ENCODE assay signal across 26 mouse cellular contexts in genomic region chrX:6537689-6538088, GRCm38 (mm10).
A peak's percentile ranks its signal among the peaks of the same experiment; 100 is the strongest.
DNase-seq lines count a peak whose midpoint lies in the region; ATAC-seq and TF ChIP-seq lines count a peak whose summit lies in the region.
"Had no signal": no experiment of that assay in that cellular context is flagged by ENCODE, and none has a peak within 500 bp of the region (broad histone marks: within the 10 kb centered on the region; RNA-seq: fewer than 3 reads in every experiment).

No protein-coding gene starts in this region.

- no peak overlapping the region for H3K27ac ChIP-seq in kidney, adult 2 months (ENCODE audit: insufficient read depth, low read depth, low read length)
- no peak overlapping the region for H3K27ac ChIP-seq in kidney, embryonic 16.5 days (ENCODE audit: low read length)
- no peak overlapping the region for H3K27ac ChIP-seq in lung, embryonic 14.5 days (ENCODE audit: low read depth)
- peak overlapping the region; percentile 70 for H3K27ac ChIP-seq in brown adipose tissue, adult 24 weeks (replicated peaks; ENCODE audit: low read depth, low read length)
- H3K27ac ChIP-seq: hindbrain, embryonic 10.5 days; midbrain, embryonic 12.5 days; neural tube, embryonic 12.5 days; stomach, embryonic 15.5 days had no signal

- no peak for TF ChIP-seq POLR2A in kidney, adult 2 months (IDR thresholded peaks at IDR 0.05; ENCODE audit: low read depth, low read length)

- TF ChIP-seq CTCF in kidney, adult 2 months (conservative IDR thresholded peaks at IDR 0.05; ENCODE audit: insufficient read depth, insufficient read length, low read depth, low read length) = no peak
- TF ChIP-seq CTCF in lung, embryonic 14.5 days (IDR thresholded peaks at IDR 0.05; ENCODE audit: low read depth) = no peak

- H3K4me2 ChIP-seq in kidney, embryonic 16.5 days (replicated peaks; ENCODE audit: low read depth, low read length) = no peak overlapping the region
- H3K4me2 ChIP-seq in lung, embryonic 14.5 days = no peak overlapping the region
- H3K4me2 ChIP-seq: midbrain, embryonic 12.5 days; neural tube, embryonic 12.5 days; stomach, embryonic 15.5 days had no signal

- ATAC-seq in kidney, embryonic 16.5 days (ENCODE audit: low FRiP score, low TSS enrichment) = no peak
- ATAC-seq in lung, embryonic 14.5 days (ENCODE audit: insufficient read depth) = no peak
- ATAC-seq: forebrain, embryonic 16.5 days; hindbrain, embryonic 16.5 days had no signal

- H3K4me3 ChIP-seq in kidney, adult 2 months (ENCODE audit: insufficient read depth, low read depth, low read length) = no peak overlapping the region
- no peak overlapping the region for H3K4me3 ChIP-seq in kidney, embryonic 16.5 days (ENCODE audit: low read length)
- H3K4me3 ChIP-seq in lung, embryonic 14.5 days (ENCODE audit: low read depth, low read length) = no peak overlapping the region
- H3K4me3 ChIP-seq in brown adipose tissue, adult 24 weeks (ENCODE audit: insufficient read depth, low read depth, low read length) = no peak overlapping the region
- H3K4me3 ChIP-seq: erythroblast, embryonic 14.5 days; hindbrain, embryonic 10.5 days; megakaryocyte, embryonic 14.5 days; midbrain, embryonic 12.5 days; myocyte; neural tube, embryonic 12.5 days; stomach, embryonic 15.5 days had no signal

- WGBS in kidney, adult 2 months = 30% methylated on average over 2 of the region's 2 CpGs
- WGBS in kidney, embryonic 16.5 days = 65% methylated on average over 2 of the region's 2 CpGs
- 61% methylated on average over 2 of the region's 2 CpGs for WGBS in lung, embryonic 14.5 days

- no peaks in the 10 kb centered on the region for H3K36me3 ChIP-seq in kidney, adult 2 months (ENCODE audit: control insufficient read depth, insufficient read depth, low read length)
- H3K36me3 ChIP-seq in kidney, embryonic 16.5 days (ENCODE audit: insufficient read depth, low read length) = no peaks in the 10 kb centered on the region
- no peaks in the 10 kb centered on the region for H3K36me3 ChIP-seq in lung, embryonic 14.5 days (ENCODE audit: insufficient read depth)
- H3K36me3 ChIP-seq: G1E; hindbrain, embryonic 10.5 days; midbrain, embryonic 12.5 days; neural tube, embryonic 12.5 days; stomach, embryonic 15.5 days had no signal

- H3K9me3 ChIP-seq in kidney, embryonic 16.5 days (ENCODE audit: low read length) = no peaks in the 10 kb centered on the region
- no peaks in the 10 kb centered on the region for H3K9me3 ChIP-seq in lung, embryonic 14.5 days (ENCODE audit: low read depth, low read length)
- H3K9me3 ChIP-seq: G1E; hindbrain, embryonic 10.5 days; megakaryocyte, embryonic 14.5 days; midbrain, embryonic 12.5 days; neural tube, embryonic 12.5 days; stomach, embryonic 15.5 days had no signal

- H3K9ac ChIP-seq in kidney, embryonic 16.5 days (replicated peaks; ENCODE audit: low read length) = no peak overlapping the region
- no peak overlapping the region for H3K9ac ChIP-seq in lung, embryonic 14.5 days
- H3K9ac ChIP-seq: midbrain, embryonic 12.5 days; neural tube, embryonic 12.5 days; stomach, embryonic 15.5 days had no signal

- no peaks in the 10 kb centered on the region for H3K27me3 ChIP-seq in kidney, adult 2 months (replicated peaks; ENCODE audit: control insufficient read depth, insufficient read depth, low read length)
- H3K27me3 ChIP-seq in kidney, embryonic 16.5 days (ENCODE audit: insufficient read depth, low read length) = no peaks in the 10 kb centered on the region
- H3K27me3 ChIP-seq in lung, embryonic 14.5 days (ENCODE audit: insufficient read depth, low read length) = no peaks in the 10 kb centered on the region
- H3K27me3 ChIP-seq: midbrain, embryonic 12.5 days; neural tube, embryonic 12.5 days; stomach, embryonic 15.5 days had no signal

- H3K4me1 ChIP-seq in kidney, adult 2 months (ENCODE audit: control insufficient read depth, insufficient read depth, low read length) = no peaks in the 10 kb centered on the region
- no peaks in the 10 kb centered on the region for H3K4me1 ChIP-seq in kidney, embryonic 16.5 days (ENCODE audit: insufficient read depth, low read length)
- H3K4me1 ChIP-seq in lung, embryonic 14.5 days (ENCODE audit: insufficient read depth) = no peaks in the 10 kb centered on the region
- H3K4me1 ChIP-seq in brown adipose tissue, adult 24 weeks (ENCODE audit: control insufficient read depth, insufficient read depth, insufficient read length, low read length) = no peaks in the 10 kb centered on the region; the same call in 1 of the 2 replicates
- H3K4me1 ChIP-seq: hindbrain, embryonic 10.5 days; midbrain, embryonic 12.5 days; neural tube, embryonic 12.5 days; stomach, embryonic 15.5 days had no signal

- DNase-seq in heart, adult 18-20 months = peak; percentile 13 to 44
- no peak for DNase-seq in heart, postnatal 4 days
- DNase-seq in kidney, adult 2 months = peak; percentile 18
- DNase-seq in lung, embryonic 14.5 days = peak; percentile 9
- DNase-seq in lung, postnatal 4 days = no peak
- no peak for DNase-seq in right cerebral cortex, postnatal 36 days (ENCODE audit: low spot score in 2 of 2)
- DNase-seq: adrenal gland, postnatal 10 days; cerebellum, adult 2 months; cerebellum, postnatal 14 days; gastrocnemius, postnatal 10 days; kidney, adult 8-10 months; liver; lung, postnatal 36 days; right cerebral cortex, postnatal 14 days had no signal

Comparison
In these comparisons a context has a peak if more than half of its experiments do, and no peak if none do; other contexts are left out.
1. DNase-seq: peak in heart, adult 18-20 months (2 of 2), kidney, adult 2 months (single experiment) and lung, embryonic 14.5 days (single experiment); none in heart, postnatal 4 days (single experiment), lung, postnatal 4 days (0 of 2) and right cerebral cortex, postnatal 36 days (0 of 2).